Mouse (Mus musculus): ENCODE measurements around the gene Myl9. TPM values are rescaled to one million over a fixed set of nuclear protein-coding genes. Genes with fewer than 3 reads are reported as not detected.

Myl9 gene
- polyA plus RNA-seq, 1 experiment from 2014 or later: 28.4 TPM

DNA sequence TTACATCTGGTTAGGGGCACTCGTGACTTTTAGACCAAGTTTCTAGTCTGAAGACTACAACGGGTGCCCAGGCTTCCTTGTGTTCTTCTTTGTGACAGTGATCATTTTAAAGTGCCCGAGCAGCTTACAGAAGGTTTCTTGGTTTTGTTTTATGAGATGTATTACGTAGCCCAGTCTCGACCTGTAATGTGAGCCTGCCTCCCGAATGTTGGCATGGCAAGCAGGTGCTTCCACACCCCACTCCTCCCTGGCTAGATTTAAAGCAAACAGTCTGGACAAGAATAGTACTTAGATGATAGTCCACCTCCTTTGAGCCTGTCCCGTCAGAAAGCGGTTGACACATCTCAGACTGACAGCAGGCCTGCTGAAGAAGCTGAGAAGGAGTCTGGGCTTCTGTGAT is 9.6 kb upstream of the Myl9 start:
- Histone ChIP-seq H3K27ac (0 out of 2 replicates have a peak overlapping the region, but pooled peaks have one; percentile 1), H3K9me3 (replicated peaks) (no peaks in the 10 kb centered on the region), H3K36me3 (ENCODE audit: poor library complexity, severe bottlenecking) (peaks cover 47% of the 10 kb centered on the region), H3K27me3 (no peaks in the 10 kb centered on the region), H3K4me1 (no peaks in the 10 kb centered on the region), H3K4me3 (no peak overlapping the region), H3K9ac (no peak overlapping the region), H3K4me2 (no peak overlapping the region)
- WGBS: 91% methylated on average over 8 of the region's 8 CpGs
- no peak for ATAC-seq

- ATAC-seq: peak; percentile 12
- H3K4me3 ChIP-seq: no peak overlapping the region
- H3K4me1 ChIP-seq: no peaks in the 10 kb centered on the region
- 0 out of 2 replicates have a peak overlapping the region, but pooled peaks have one; percentile 32 for H3K27ac ChIP-seq
- H3K27me3 ChIP-seq: no peaks in the 10 kb centered on the region
- H3K36me3 ChIP-seq (ENCODE audit: poor library complexity, severe bottlenecking): peaks cover 39% of the 10 kb centered on the region
- 72% methylated on average over 10 of the region's 10 CpGs for WGBS
- no peak overlapping the region for H3K9ac ChIP-seq
- no peak overlapping the region for H3K4me2 ChIP-seq
- no peaks in the 10 kb centered on the region for H3K9me3 ChIP-seq (replicated peaks)
These were observed 8.8 kb upstream of the Myl9 start for GRCm38 (mm10) chr2:156766227-156767019.

DNA sequence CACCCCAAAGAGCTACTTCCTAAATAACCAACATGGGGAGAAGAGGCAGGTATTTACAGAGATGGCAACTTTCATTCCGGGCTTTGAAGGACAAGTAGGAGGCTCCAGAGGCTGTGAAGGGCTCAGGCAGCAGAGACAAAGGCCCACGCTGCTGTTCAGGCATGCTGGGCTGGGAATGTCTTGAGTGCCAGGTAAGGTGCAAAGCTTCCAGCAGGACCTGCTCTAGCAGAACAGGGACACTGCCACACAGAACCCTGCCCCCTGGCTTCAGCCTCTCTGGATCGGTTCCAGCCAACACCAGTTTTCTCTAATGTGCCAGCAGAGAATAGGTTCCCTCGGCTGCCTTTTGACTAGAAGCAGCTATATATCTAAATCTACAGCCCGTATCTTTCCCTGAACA is 8.1 kb upstream of the Myl9 start:
- Histone ChIP-seq H3K4me2 (no peak overlapping the region), H3K9me3 (replicated peaks) (no peaks in the 10 kb centered on the region), H3K36me3 (ENCODE audit: poor library complexity, severe bottlenecking) (peaks cover 32% of the 10 kb centered on the region), H3K27me3 (no peaks in the 10 kb centered on the region), H3K27ac (peak overlapping the region; percentile 32; the same call in 1 of the 2 replicates), H3K4me3 (no peak overlapping the region), H3K9ac (no peak overlapping the region), H3K4me1 (no peaks in the 10 kb centered on the region)
- ATAC-seq: no peak
- 78% methylated on average over 5 of the region's 5 CpGs for WGBS

DNA sequence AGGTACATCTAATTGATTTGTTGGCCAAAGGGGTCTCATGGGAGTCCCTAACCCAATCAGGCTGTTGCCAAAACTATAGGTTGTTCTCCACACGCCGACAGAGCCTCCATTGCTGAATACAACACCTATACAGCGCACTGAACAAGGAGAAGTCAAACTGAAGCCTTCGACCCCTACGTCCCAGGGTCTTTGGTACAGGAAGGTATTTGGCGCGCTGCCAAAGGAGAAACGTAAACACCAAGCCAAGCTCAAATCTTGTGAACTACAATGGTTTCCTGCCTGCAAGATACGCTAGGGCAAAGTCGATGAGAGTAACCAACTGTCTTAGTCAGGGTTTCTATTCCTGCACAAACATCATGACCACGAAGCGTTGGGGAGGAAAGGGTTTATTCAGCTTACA is 5.9 kb upstream of the Myl9 start:
- Histone ChIP-seq H3K4me3 (no peak overlapping the region), H3K27ac (no peak overlapping the region)
- WGBS: 87% methylated on average over 12 of the region's 12 CpGs

DNA sequence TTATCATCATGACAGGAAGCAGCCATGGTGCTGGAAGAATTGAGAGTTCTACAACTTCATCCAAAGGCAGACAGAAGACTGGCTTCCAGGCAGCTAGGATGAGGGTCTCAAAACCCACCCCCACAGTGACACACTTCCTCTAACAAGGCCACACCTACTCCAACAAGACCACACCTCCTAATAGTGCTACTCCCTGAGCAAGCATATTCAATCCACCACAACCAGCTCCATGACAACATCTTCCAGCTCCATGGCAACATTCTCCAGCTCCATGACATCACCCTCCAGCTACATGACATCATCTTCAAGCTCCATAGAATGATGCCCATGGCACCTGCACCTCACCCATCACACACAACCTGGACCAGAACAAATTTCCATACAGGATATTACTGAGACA is 1.8 kb upstream of the Myl9 start:
- Histone ChIP-seq H3K9ac (no peak overlapping the region), H3K4me1 (peaks cover 25% of the 10 kb centered on the region), H3K36me3 (ENCODE audit: poor library complexity, severe bottlenecking) (no peaks in the 10 kb centered on the region), H3K9me3 (replicated peaks) (no peaks in the 10 kb centered on the region), H3K27me3 (peaks cover 6% of the 10 kb centered on the region; the same call in 1 of the 2 replicates), H3K4me3 (no peak overlapping the region), H3K4me2 (no peak overlapping the region), H3K27ac (no peak overlapping the region)
- ATAC-seq: no peak

More for the DNA sequence above, 5.9 kb upstream of the Myl9 start:
- peaks cover 3% of the 10 kb centered on the region for H3K4me1 ChIP-seq
- H3K4me2 ChIP-seq: no peak overlapping the region
- ATAC-seq: no peak
- H3K9ac ChIP-seq: no peak overlapping the region
- H3K9me3 ChIP-seq (replicated peaks): no peaks in the 10 kb centered on the region
- H3K27me3 ChIP-seq: no peaks in the 10 kb centered on the region
- H3K36me3 ChIP-seq (ENCODE audit: poor library complexity, severe bottlenecking): peaks cover 10% of the 10 kb centered on the region

DNA sequence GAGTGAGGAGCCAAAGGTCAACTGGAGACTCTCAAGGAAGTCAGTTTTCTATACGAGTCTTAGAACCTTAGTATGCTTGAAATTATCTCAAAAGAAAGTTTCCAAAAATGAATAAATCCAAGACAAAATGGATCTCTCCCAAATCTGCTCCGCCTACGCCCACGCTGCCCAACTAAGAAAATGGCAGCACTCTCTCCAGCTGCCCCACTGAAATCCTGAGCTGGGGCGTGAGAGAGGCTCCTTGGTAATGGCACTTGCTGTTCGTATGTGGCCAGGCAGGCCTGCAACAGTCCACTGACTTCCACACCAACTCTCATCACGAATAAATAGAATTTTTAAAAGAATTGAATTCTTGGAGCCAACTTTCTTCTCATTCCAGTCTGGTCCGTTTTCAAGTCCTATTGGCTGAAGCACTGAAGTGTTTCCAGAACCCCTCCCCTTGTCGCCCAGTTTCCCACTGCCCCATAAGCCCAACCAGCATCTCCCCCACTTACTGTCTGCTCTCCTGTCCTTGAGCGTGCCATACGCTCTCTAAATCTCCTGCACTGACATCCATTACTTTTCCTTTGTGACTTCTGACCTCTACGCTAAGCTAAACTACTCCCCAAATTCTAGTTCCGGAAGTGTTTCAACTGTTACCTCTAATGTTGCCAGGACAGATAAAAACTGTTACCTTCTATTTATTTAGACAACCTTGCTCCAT is 1.0 kb upstream of the Myl9 start:
- WGBS: 77% methylated on average over 13 of the region's 13 CpGs
- Histone ChIP-seq H3K27ac (no peak overlapping the region), H3K9me3 (replicated peaks) (no peaks in the 10 kb centered on the region), H3K9ac (no peak overlapping the region; the same call in 1 of the 2 replicates), H3K4me1 (peaks cover 26% of the 10 kb centered on the region), H3K36me3 (ENCODE audit: poor library complexity, severe bottlenecking) (no peaks in the 10 kb centered on the region), H3K4me3 (peak overlapping the region; percentile 36; the same call in 1 of the 2 replicates), H3K27me3 (peaks cover 6% of the 10 kb centered on the region; the same call in 1 of the 2 replicates), H3K4me2 (peak overlapping the region; percentile 72)
- no peak for ATAC-seq

DNA sequence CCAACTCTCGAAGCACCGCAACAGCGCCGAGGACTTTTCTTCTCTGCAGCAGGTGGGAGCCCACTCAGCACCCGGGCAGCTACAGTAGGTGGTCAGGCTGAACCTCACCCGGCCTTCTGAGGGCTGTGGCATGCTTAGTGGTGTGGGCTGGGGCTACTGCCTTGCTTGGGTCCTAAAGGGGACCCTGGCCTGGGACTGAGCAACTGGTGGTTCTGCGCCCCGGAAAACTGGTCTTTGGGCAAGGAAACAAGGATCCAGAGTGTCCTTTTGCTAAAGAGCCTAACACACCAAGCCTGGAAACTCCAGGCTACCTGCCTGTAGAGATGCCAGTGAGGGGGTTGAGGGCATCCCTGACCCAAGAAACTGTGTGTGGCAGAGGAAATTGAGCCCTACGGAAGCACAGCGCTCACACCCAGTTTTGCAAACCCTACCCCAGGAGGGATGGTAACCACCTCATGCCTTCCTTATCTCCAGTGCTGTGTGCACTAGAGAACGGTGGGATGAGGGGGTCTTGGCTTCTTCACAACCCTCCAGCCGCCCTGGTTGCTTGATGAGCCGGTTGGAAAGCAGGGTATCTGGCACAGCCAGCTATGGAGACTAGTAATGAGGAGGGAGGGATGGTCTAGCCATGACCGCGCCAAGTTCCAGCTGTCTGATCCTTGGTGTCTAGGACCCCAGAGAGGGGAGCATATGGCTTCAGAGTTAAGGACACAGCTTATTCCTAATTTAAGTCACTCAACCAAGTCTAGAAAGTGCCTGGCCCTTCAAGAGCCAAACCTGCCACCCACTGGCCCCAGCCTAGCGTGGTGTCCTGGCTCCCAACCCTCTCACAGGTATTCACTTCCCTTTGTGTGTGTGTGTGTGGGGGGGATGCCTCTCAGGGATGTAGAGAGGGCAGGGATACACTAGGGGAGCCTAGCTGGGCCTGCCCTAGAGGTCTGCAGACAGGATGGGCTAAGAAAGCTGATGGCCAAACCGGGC is 525 bp downstream of the Myl9 start:
- Histone ChIP-seq H3K9ac (peak overlapping the region; percentile 64), H3K4me3 (peak overlapping the region; percentile 36), H3K9me3 (replicated peaks) (no peaks in the 10 kb centered on the region), H3K4me2 (peak overlapping the region; percentile 72), H3K27me3 (peaks cover 6% of the 10 kb centered on the region; the same call in 1 of the 2 replicates), H3K27ac (no peak overlapping the region), H3K4me1 (peaks cover 26% of the 10 kb centered on the region), H3K36me3 (ENCODE audit: poor library complexity, severe bottlenecking) (no peaks in the 10 kb centered on the region)
- 32% methylated on average over 17 of the region's 17 CpGs for WGBS
- no peak; the same call in 1 of the 2 replicates for ATAC-seq

DNA sequence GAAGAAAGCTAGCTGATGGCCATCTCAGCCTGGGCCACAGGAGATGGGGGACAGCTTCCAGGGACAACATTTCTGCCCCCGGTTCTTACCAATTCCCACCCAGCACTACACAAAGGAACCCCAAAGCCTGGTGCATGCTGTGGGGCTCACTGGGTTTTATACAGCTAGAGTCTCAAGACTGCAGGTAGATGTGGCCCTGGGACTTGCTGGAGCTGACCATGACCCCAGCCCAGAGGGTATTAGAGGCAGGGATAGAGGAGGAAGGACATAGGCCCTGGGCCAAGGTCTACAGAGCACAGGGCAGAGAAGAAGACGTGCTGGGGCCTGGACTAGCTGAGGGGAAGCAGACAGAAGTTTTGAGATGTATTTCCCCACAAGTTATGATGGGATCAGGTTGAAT is 1.7 kb downstream of the Myl9 start:
- no peak for ATAC-seq
- Histone ChIP-seq H3K4me2 (no peak overlapping the region), H3K9me3 (replicated peaks) (no peaks in the 10 kb centered on the region), H3K9ac (no peak overlapping the region), H3K27ac (no peak overlapping the region), H3K4me3 (no peak overlapping the region), H3K4me1 (peaks cover 26% of the 10 kb centered on the region), H3K36me3 (ENCODE audit: poor library complexity, severe bottlenecking) (no peaks in the 10 kb centered on the region), H3K27me3 (peaks cover 6% of the 10 kb centered on the region; the same call in 1 of the 2 replicates)
- WGBS: 92% methylated on average over 2 of the region's 2 CpGs

DNA sequence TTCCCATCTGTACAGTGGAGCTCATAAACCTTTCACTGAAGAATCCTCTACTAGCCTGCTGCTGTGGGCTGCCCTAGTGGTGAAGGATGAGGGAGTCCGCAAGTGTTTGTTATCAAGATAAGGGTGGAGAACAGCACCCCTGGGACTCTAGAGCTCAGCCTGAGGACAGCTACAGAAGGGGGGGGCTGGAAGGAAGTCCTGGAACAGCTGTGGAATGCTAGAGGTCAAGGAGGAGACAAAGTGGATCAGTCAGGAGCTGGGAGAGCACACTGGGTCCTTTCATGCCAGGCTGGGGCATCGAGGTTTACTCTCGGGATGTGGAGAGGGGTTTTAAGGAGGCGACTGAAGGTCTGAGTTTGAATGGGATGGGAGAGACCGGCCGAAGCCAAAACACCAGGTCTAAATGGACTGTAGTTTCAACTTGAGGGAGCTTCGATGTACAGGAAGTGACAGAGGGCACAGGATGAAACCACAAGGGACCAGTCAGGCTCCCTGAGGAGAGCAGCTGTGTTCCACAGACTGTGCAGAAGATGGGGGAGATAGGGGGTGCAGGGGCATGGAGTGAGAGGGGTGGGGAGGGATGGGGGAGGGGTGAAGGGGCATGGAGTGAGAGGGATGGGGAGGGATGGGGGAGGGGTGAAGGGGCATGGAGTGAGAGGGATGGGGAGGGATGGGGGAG is 2.2 kb downstream of the Myl9 start:
- ATAC-seq: no peak
- peaks cover 6% of the 10 kb centered on the region; the same call in 1 of the 2 replicates for H3K27me3 ChIP-seq
- H3K36me3 ChIP-seq (ENCODE audit: poor library complexity, severe bottlenecking): no peaks in the 10 kb centered on the region
- no peak overlapping the region for H3K9ac ChIP-seq
- no peak overlapping the region for H3K4me2 ChIP-seq
- 77% methylated on average over 7 of the region's 7 CpGs for WGBS
- no peak overlapping the region for H3K4me3 ChIP-seq
- H3K27ac ChIP-seq: no peak overlapping the region
- peaks cover 26% of the 10 kb centered on the region for H3K4me1 ChIP-seq
- H3K9me3 ChIP-seq (replicated peaks): no peaks in the 10 kb centered on the region

DNA sequence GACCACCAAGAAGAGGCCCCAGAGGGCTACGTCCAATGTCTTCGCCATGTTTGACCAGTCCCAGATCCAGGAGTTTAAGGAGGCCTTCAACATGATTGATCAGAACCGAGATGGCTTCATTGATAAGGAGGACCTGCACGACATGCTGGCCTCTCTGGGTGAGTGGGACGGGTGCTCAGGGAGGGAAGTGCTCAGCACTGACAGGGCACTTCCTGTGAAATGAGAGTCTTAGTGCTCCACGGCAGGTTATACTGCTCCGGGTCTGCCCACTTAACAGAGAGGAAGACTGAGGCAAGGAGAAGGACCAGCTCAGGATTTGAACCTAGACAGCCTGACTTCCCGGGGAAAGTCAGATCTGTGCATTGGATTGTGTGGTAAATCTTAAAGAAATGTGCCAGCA is 3.4 kb downstream of the Myl9 start:
- H3K4me2 ChIP-seq: no peak overlapping the region
- H3K4me3 ChIP-seq: no peak overlapping the region
- no peaks in the 10 kb centered on the region for H3K36me3 ChIP-seq (ENCODE audit: poor library complexity, severe bottlenecking)
- H3K9me3 ChIP-seq (replicated peaks): no peaks in the 10 kb centered on the region
- peaks cover 26% of the 10 kb centered on the region for H3K4me1 ChIP-seq
- H3K27ac ChIP-seq: no peak overlapping the region
- 91% methylated on average over 8 of the region's 8 CpGs for WGBS
- no peak overlapping the region for H3K9ac ChIP-seq
- peaks cover 6% of the 10 kb centered on the region; the same call in 1 of the 2 replicates for H3K27me3 ChIP-seq
- ATAC-seq: no peak

DNA sequence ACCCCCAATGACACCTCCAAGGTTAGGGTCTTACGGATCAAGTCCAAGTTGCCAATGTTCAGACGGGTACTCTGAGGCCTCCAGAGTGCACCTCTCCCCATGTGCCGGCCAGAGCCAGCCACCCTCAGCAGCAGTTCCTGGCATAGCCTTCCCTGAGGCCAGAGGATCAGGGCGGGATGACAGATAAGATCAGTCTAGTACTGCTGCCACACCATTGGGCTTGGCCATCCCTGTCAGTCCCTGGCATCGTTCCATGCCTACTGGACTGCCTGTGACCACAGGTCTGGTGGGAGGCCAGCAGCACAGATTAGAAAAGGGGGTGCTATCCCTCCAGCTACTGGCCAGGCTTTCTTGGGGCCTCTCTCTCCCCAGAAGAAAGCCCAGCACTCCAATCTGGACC is 3.8 kb downstream of the Myl9 start:
- ATAC-seq: no peak
- WGBS: 80% methylated on average over 5 of the region's 5 CpGs
- H3K27me3 ChIP-seq: peaks cover 6% of the 10 kb centered on the region; the same call in 1 of the 2 replicates
- no peak overlapping the region for H3K4me2 ChIP-seq
- no peak overlapping the region for H3K9ac ChIP-seq
- H3K4me1 ChIP-seq: peaks cover 25% of the 10 kb centered on the region
- no peak overlapping the region for H3K27ac ChIP-seq
- no peaks in the 10 kb centered on the region for H3K36me3 ChIP-seq (ENCODE audit: poor library complexity, severe bottlenecking)
- no peaks in the 10 kb centered on the region for H3K9me3 ChIP-seq (replicated peaks)
- no peak overlapping the region for H3K4me3 ChIP-seq

Data from forebrain, embryonic 13.5 days (tissue).